Mouse (Mus musculus) myocyte (in vitro differentiated cells): ENCODE results near the gene Rfk. TPM values are rescaled to one million over a fixed set of nuclear protein-coding genes. Genes with fewer than 3 reads are reported as not detected.

Source experiments
- H3K27me3 ChIP-seq: one replicate; pipeline ENCODE4 v1.6.1; 2011; ENCODE audit not compliant: control insufficient read depth, insufficient read depth, insufficient read length
- H3K36me3 ChIP-seq: one replicate; pipeline ENCODE4 v1.6.1; 2011; ENCODE audit not compliant: control insufficient read depth, insufficient read depth
- H3K4me2 ChIP-seq: one replicate; pipeline ENCODE4 v1.6.1; 2011; ENCODE audit warnings: low read depth, control low read depth
- H3K4me3 ChIP-seq: one replicate; pipeline ENCODE4 v1.5.1; 2011; ENCODE audit warnings: mild to moderate bottlenecking, control low read depth, moderate library complexity
- H3K79me2 ChIP-seq: one replicate; pipeline ENCODE4 v1.6.1; 2011; ENCODE audit not compliant: control insufficient read depth, insufficient read depth
- H3ac ChIP-seq: one replicate; pipeline ENCODE4 v1.6.1; 2011; ENCODE audit not compliant: control insufficient read depth, insufficient read length
- CEBPB ChIP-seq: IDR thresholded peaks from 2 replicates; pipeline ENCODE4 v1.6.1; 2011; ENCODE audit warnings: mild to moderate bottlenecking, moderate library complexity; ENCODE audit not compliant: poor library complexity, insufficient read depth, severe bottlenecking
- E2F4 ChIP-seq: IDR thresholded peaks from one replicate; pipeline ENCODE4 v1.6.1; 2011; ENCODE audit warnings: mild to moderate bottlenecking, control low read depth, moderate library complexity; ENCODE audit not compliant: insufficient read depth
- MAX ChIP-seq: IDR thresholded peaks from one replicate; pipeline ENCODE4 v1.6.1; 2011; ENCODE audit warnings: low read depth, mild to moderate bottlenecking, control low read depth
- MYOD1 ChIP-seq, 3 experiments: IDR thresholded peaks; one replicate each; pipeline ENCODE4 v1.6.1; 2011; ENCODE audit warnings: control low read depth in 2 of 3, low read depth in 2 of 3, mild to moderate bottlenecking in 2 of 3, moderate library complexity in 1 of 3; ENCODE audit not compliant: insufficient read length in 2 of 3, control insufficient read depth in 1 of 3
- MYOG ChIP-seq, 3 experiments: IDR thresholded peaks; one replicate each; pipeline ENCODE4 v1.6.1; 2011; ENCODE audit warnings: control low read depth in 2 of 3, low read depth in 2 of 3, mild to moderate bottlenecking in 2 of 3; ENCODE audit not compliant: insufficient read length in 2 of 3, control insufficient read depth in 1 of 3, insufficient read depth in 1 of 3
- POLR2A ChIP-seq: IDR thresholded peaks from one replicate; pipeline ENCODE4 v1.6.1; 2011; ENCODE audit warnings: low read depth, mild to moderate bottlenecking, control low read depth, moderate library complexity; ENCODE audit not compliant: insufficient read length
- POLR2AphosphoS2 ChIP-seq: IDR thresholded peaks from one replicate; pipeline ENCODE4 v1.6.1; 2011; ENCODE audit warnings: low read depth, control low read depth; ENCODE audit not compliant: insufficient read length
- REST ChIP-seq: IDR thresholded peaks from one replicate; pipeline ENCODE4 v1.6.1; 2011; ENCODE audit warnings: mild to moderate bottlenecking, control low read depth, moderate library complexity; ENCODE audit not compliant: insufficient read depth, insufficient read length
- SRF ChIP-seq: IDR thresholded peaks from one replicate; pipeline ENCODE4 v1.6.1; 2011; ENCODE audit warnings: low read depth; ENCODE audit not compliant: control insufficient read depth, insufficient read length
- TCF12 ChIP-seq: IDR thresholded peaks from one replicate; pipeline ENCODE4 v1.6.1; 2011; ENCODE audit warnings: mild to moderate bottlenecking, control low read depth; ENCODE audit not compliant: poor library complexity, insufficient read depth, severe bottlenecking
- TCF3 ChIP-seq: IDR thresholded peaks from one replicate; pipeline ENCODE4 v1.6.1; 2011; ENCODE audit warnings: low read depth, control low read depth; ENCODE audit not compliant: insufficient read length
- USF1 ChIP-seq: IDR thresholded peaks from one replicate; pipeline ENCODE4 v1.6.1; 2011; ENCODE audit warnings: low read depth, mild to moderate bottlenecking, control low read depth, moderate library complexity
- polyA plus RNA-seq: library from polyadenylated mRNA; unstranded; fragments of >200 nt; fragmentation: generic; extraction: Trizol; gene quantifications from one replicate; pipeline ENCODE4 v1.2.1, GENCODE M21; 2012; ENCODE audit warnings: missing spikeins

Gene Rfk
- polyA plus RNA-seq, 1 experiment = 18.1 TPM

DNA sequence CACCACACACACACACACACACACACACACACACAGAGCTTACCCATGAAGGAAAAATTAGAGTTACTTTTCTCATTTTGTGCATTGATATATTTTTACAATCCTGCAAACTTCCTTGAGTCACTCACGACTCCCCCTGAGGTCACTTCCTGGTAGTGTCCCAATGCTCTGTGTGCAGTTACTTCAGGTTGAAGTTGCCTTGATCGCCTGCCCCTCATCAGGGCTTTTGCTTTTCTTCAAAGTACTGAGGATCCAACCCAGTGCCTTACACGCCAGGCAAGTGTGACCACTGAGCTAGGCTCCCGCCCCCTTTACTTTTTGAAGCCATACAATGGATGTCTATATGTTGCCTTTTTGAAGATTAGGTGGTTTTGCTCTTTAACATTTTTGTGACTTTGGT lies 6.1 kb downstream of the Rfk start:
- H3K4me3 ChIP-seq = no peak overlapping the region
- H3K27me3 ChIP-seq = no peaks in the 10 kb centered on the region
- TF ChIP-seq E2F4 (no peak), POLR2A (no peak), SRF (no peak), TCF3 (no peak), MAX (no peak), USF1 (no peak)
- H3K79me2 ChIP-seq = peaks cover 3% of the 10 kb centered on the region
- no peak overlapping the region for H3ac ChIP-seq
- H3K36me3 ChIP-seq = no peaks in the 10 kb centered on the region
- no peak overlapping the region for H3K4me2 ChIP-seq

- no peak overlapping the region for H3K4me2 ChIP-seq
- H3ac ChIP-seq = no peak overlapping the region
- TF ChIP-seq TCF3 = no peak
- no peak for TF ChIP-seq CEBPB
- TF ChIP-seq E2F4 = no peak
- no peak for TF ChIP-seq REST
- no peaks in the 10 kb centered on the region for H3K27me3 ChIP-seq
- no peaks in the 10 kb centered on the region for H3K79me2 ChIP-seq
- no peaks in the 10 kb centered on the region for H3K36me3 ChIP-seq
- H3K4me3 ChIP-seq = no peak overlapping the region
Measured at GRCm38 (mm10) chr19:17400571-17400970, 6.7 kb downstream of the Rfk start.

DNA sequence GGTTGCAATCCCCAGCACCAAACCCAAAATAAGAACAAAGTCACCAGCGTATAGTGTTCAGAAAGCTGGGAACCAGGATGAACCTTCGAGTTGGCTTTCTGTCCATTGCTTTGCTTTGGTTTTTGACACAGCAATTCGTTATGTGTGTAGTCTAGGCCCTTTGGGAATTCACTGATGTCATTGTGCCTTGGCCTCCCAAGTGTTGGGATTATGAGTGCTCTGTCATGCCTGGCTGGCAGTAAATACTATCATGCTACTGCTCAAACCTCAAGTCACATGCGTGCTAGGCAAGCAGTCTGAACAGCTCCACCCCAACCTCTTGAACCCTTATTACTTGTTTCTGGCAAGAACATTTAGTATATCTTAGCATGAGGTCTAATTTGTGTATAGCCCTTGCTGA lies 9.3 kb downstream of the Rfk start:
- no peak overlapping the region for H3ac ChIP-seq
- TF ChIP-seq USF1 = no peak
- no peak for TF ChIP-seq TCF12
- TF ChIP-seq POLR2AphosphoS2 = no peak
- TF ChIP-seq SRF = no peak
- TF ChIP-seq POLR2A = no peak
- no peak for TF ChIP-seq MYOG (IDR thresholded peaks at IDR 0.05; ENCODE audit: control insufficient read depth in 1 of 3, insufficient read depth in 1 of 3, insufficient read length in 2 of 3, low read depth in 2 of 3)
- no peak for TF ChIP-seq MAX
- TF ChIP-seq MYOD1 (IDR thresholded peaks at IDR 0.05; ENCODE audit: control insufficient read depth in 1 of 3, insufficient read length in 2 of 3, low read depth in 2 of 3) = no peak
- TF ChIP-seq REST = no peak
- TF ChIP-seq E2F4 = no peak
- no peak for TF ChIP-seq CEBPB
- no peak for TF ChIP-seq TCF3
- H3K4me2 ChIP-seq = no peak overlapping the region
- no peak overlapping the region for H3K4me3 ChIP-seq
- no peaks in the 10 kb centered on the region for H3K36me3 ChIP-seq
- H3K27me3 ChIP-seq = no peaks in the 10 kb centered on the region
- H3K79me2 ChIP-seq = no peaks in the 10 kb centered on the region

DNA sequence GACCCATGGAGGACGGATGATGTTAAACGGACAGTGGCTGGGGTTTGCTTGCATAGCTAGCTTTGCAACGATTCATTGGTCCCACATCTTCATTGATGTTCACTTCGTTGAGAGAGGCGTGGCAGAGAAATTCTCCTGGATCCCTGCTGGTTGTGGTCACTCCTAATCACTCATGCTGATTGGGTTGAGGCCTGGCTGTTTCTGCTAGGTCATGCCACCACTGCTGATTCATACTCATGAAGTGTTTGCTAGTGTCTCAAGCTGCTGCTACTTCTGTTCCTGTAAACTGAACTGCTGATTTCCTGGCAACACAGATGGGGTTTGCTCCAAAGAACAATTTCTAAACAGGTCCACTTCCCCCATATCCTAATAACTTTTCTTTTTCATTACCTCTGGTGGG lies 13.0 kb downstream of the Rfk start:
- no peaks in the 10 kb centered on the region for H3K27me3 ChIP-seq
- TF ChIP-seq REST (no peak), MAX (no peak), MYOG (IDR thresholded peaks at IDR 0.05; ENCODE audit: control insufficient read depth in 1 of 3, insufficient read depth in 1 of 3, insufficient read length in 2 of 3, low read depth in 2 of 3) (no peak), CEBPB (no peak), E2F4 (no peak), POLR2AphosphoS2 (no peak), USF1 (no peak)
- H3K4me3 ChIP-seq = no peak overlapping the region
- H3K4me2 ChIP-seq = no peak overlapping the region
- no peaks in the 10 kb centered on the region for H3K79me2 ChIP-seq
- H3ac ChIP-seq = no peak overlapping the region
- no peaks in the 10 kb centered on the region for H3K36me3 ChIP-seq

DNA sequence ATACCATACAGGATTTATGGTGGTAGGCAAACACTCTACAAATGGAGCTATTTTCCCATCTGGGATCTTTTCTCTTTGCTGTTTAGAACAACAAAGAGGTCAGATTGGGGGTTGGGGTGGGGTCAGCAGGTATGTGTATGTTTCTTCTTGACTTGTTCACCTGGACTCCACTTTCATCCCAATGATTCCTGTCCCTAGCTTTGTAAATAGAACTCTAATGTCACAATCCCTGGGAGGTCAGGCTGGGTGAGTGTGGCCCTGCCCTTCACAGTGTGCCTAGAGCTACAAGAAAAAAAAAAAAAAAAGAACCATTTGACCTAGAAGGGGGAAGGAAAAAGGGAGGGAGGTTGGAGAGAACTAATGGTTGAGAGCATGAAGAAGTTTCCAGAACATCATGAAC lies 14.7 kb downstream of the Rfk start:
- Histone ChIP-seq H3K4me3 (no peak overlapping the region), H3K27me3 (no peaks in the 10 kb centered on the region), H3K79me2 (no peaks in the 10 kb centered on the region), H3K36me3 (no peaks in the 10 kb centered on the region), H3ac (no peak overlapping the region), H3K4me2 (no peak overlapping the region)
- TF ChIP-seq TCF3 (no peak), TCF12 (no peak), CEBPB (no peak), POLR2A (no peak), USF1 (no peak), REST (no peak), POLR2AphosphoS2 (no peak), E2F4 (no peak), MYOD1 (IDR thresholded peaks at IDR 0.05; ENCODE audit: control insufficient read depth in 1 of 3, insufficient read length in 2 of 3, low read depth in 2 of 3) (no peak), MYOG (IDR thresholded peaks at IDR 0.05; ENCODE audit: control insufficient read depth in 1 of 3, insufficient read depth in 1 of 3, insufficient read length in 2 of 3, low read depth in 2 of 3) (no peak), MAX (no peak), SRF (no peak)
